Mouse (Mus musculus) megakaryocyte-erythroid progenitor cell, adult 5-6 weeks (primary cell): Measurements from ENCODE around the gene Armh3. TPM values are rescaled to one million over a fixed set of nuclear protein-coding genes. Genes with fewer than 3 reads are reported as not detected.

ENCODE experiments used
- ATAC-seq: replicated peaks from 2 replicates; pipeline ENCODE4 v1.8.0; 2016; ENCODE audit warnings: mild to moderate bottlenecking, inconsistent platforms; ENCODE audit not compliant: severe bottlenecking, poor library complexity, low FRiP score, low TSS enrichment
- total RNA-seq, 2 experiments: library from RNA; stranded (forward) in 1 of 2; stranded (reverse) in 1 of 2; fragments of 200-1000, 215-1000 nt in 1 of 2; fragments of >200 nt in 1 of 2; fragmentation: Nextera tagmentation in 1 of 2; gene quantifications; 2 replicates each; pipeline ENCODE4 v1.2.3; 2014 to 2017

Gene Armh3
- total RNA-seq, 2 experiments from 2014 or later, result 4.6 to 5.6 TPM

DNA sequence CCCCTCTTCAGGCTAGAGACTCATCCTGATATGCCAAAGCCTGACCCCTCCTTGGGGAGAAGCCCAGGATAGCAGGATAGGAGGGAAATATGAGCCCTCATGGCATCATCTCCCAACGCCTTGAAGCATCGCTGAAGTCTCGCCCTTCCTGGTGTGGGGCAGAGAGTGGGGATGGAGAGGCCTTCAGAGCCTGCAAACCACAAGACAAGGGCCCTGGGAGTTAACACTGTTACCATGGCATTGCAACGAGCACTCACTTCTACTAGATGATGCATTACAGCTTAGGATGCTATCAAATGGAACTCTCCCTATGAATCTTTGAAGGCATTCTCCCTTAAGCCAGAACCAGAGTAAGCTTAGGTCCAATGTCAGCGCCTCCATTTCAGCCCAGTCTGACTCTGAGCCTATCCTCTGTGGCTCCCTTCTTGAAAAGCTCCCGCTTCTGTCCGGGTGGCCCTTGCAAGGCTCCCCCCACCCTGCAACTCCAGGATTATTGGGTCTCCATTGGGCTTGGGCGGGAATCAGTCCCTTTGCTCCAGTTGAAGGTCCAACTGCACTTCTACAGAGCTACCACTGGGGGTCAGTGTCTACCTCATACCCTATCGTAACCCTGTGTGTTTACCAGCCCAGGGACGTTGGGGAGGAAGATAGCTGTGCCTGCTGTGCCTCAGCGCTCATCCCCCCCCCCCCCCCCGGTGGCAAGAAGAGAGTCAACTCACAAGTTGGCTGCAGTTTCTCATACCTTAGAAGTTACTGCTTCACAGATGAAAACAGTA lies 193.5 kb downstream of the Armh3 start:
- peak; percentile 81 for ATAC-seq

DNA sequence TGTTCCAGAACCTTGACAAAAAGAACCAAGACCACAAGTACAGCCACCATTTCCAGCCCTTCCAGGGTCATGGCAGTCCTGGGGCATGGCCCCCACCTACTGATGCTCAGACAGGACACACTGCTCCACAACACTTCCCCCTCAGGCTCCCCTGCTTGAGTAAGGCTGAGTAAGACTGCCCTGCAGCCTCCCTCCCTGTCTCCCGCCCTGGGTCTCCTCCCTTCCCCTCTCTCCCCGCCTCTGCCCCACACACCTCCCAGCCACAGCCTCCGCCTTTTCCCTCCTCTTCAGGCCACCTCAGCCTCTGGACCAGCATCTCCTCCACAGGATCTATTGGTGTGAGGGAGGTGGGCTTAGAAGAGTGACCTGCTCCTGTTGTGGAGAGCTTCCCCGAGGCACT lies 194.9 kb downstream of the Armh3 start:
- ATAC-seq, result 0 out of 2 replicates have a peak, but pooled peaks have one; percentile 13

DNA sequence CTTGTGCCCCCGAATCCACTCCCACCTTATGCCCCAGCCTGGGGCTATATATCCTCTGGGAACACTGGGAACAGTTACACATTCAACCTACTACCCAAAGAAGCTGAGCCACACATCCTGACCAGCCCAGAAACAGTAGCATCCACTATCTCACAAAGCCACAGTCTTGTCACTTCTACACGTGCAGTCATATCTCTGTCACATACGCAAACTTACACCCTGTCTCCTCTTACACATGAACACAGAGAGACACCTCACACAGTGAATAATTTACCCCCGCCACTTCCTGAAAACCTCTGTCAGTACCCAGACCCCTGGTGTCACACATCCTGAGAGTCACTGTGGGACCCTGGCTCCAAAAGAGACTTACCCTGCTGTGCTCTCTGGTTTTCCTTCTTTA lies 195.6 kb downstream of the Armh3 start:
- ATAC-seq, result peak; percentile 80

DNA sequence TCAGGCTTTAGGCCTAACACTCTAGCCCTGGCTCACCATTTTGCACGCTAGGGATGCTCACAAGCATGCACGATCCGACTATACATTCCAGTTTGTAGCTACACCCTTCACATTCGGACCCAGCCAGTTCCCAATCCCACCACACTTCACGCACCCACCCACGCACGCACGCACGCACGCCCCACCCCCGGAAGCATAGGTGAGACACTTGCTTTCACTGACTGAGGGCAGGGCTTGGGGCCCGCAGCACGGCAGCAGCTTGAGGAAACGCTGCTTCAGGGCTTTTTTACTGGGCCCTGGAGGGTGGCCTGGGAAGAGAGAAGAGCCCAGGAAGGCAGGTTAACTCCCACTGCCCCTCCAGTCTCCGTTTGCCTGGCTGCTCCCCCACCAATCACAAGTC lies 201.4 kb downstream of the Armh3 start:
- ATAC-seq, result no peak

DNA sequence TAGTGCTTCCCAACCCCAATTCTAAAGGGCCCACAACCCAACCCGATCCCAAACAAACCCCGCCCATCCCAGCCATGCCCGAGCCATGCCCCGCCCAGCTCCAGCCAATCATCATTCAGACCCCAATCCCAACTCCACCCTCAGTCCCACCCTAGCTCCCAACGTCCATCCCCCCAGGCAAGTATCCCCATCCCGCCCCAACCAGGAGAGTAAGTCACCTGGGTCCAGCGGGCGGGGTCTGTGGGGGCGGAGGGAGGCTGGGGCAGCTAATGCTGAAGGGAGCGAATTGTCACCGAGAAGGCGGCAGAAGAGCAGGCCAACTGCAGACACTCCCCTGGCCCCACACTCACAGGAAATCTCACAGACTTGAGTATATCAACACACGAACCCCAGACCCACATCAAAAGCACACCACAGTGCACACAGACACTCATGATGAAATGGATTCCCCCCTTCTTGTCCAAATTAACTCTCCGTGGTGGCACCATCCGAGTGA lies 202.2 kb downstream of the Armh3 start:
- ATAC-seq, result no peak

DNA sequence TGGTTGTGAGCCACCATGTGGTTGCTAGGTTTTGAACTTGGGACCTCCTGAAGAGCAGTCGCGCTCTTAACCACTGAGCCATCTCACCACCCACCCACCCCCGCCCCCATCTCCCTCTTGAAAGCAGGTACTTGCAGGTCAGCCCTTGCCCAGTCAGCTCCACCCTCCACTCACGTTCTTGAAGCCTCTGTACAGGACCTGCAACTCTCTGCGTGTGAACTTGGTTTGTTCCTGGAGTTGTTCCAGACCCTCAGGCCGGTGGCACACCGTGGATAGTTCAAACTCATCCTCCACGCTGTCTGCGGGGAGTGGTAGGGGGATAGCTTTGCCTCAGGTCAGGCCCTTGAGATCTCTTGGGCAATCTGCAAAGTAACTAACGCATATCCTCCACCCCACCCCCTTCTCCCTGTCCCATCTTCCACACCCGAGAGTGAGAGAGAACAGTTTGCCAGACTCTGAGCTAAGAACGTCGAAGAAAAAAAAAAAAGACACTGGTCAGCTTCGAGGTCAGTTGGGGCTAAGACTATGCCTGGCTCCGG lies 202.8 kb downstream of the Armh3 start:
- no peak for ATAC-seq

DNA sequence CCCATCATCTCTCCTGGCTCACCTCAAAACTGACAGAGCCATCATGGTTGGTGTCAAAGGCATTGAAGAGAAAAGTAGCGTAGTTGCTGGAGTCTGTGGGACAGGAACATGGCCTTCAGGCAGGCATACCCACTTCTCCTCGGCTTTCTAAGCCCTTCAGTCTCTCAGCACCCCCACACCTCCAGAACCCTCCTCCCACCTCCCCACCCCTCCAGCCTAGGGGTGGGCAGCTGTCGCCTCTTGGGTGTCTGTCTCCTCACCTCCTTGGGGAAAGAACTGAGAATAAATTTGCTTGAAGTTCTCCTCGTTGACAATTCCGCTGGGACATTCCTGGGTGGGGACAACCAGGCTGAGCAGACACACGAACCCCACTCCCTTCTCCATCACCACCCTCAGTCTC lies 203.6 kb downstream of the Armh3 start:
- no peak for ATAC-seq

DNA sequence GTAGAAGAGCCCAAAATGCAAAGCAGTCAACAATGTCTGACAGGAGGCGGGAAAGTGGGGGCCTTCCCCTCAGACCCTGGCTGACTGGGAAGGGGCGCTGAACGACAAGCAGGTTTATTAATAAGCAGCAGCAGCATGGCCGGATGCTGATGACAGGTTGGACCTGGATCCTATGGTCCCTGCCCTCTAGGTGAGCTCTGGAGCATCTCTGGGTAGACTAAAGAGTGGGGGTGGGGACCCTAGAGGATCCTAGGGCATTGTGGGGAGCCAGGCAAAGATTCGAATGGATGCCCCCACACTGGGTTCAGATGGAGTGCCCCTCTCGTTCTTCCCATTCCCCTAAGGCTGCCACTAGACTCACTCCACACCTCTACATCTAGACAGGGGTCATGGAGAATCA lies 205.9 kb downstream of the Armh3 start:
- ATAC-seq, result no peak

DNA sequence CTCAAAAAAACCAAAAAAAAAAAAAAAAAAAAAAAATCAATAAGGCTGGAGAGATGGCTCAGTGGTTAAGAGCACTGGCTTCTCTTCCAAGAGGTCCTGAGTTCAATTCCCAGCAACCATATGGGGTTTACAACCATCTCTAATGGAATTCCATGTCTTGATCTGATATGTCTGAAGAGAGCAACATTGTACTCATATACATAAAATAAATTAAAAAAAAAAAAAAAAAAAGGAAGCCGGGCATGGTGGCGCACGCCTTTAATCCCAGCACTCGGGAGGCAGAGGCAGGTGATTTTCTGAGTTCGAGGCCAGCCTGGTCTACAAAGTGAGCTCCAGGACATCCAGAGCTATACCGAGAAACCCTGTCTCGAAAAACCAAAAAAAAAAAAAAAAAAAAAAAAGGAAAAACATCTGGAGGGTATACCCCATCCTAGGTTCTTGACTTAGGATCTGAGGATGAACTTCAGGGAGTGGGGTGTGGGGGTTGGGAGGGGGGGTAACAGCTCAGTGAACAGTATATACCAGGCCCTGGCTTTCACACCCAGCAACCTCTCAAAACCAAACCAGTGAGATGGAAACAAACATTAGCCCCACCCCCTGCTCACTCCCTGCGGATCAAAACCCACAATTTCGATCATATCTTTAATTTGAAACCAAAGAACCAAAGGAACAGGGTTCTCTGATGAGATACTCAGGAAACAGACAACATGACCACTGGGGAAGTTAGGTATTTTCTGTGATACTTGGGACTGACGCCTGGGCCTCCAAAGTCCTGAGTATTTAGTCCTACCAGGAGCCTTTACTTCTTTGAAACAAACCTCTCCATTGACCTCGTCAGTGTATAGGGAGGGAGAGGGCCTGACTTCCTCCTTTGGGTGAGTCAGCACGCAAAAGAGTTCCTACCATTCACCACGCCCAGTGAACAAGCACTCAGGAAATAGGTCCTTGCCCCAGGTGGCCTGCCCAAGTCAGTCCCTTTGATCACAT lies 208.1 kb downstream of the Armh3 start:
- ATAC-seq, result peak; percentile 73

DNA sequence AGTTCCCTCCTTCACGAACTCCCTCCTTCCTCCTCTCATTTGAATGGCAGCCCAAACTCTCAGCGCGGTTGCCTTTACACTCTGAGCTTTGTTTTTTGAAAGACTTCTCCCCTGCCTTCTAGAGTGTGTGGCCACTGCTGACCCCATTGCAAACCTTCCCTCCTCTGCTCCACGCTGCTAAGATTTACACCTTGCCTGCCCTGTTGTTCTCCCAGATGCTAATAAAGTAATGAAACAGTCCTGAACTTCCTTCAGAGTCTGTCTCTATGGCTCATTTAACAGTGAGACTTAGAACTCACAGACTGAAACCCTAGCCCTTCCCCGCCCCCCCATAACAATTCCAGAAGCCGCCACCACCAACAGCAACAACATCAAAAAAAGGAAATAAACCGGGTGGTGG lies 208.9 kb downstream of the Armh3 start:
- no peak for ATAC-seq

DNA sequence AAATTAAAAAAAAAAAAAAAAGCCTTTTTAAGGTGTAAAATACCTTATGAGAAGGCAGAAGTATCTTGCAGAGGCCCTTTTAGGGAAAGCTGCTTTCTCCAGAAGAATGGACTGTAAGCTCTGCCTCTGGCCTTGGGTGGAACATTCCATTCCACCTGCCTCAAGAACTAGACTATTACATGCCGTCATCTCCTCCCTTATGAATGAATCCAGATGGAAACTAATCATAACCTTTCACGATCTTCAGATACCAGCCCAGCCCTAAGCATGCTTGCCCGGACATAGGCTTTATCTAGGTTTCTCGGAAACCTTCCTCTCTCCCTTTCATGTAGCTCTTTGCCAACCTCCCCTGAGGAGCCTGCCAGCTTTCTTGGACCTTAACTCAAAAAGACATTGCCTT lies 210.0 kb downstream of the Armh3 start:
- ATAC-seq, result no peak

DNA sequence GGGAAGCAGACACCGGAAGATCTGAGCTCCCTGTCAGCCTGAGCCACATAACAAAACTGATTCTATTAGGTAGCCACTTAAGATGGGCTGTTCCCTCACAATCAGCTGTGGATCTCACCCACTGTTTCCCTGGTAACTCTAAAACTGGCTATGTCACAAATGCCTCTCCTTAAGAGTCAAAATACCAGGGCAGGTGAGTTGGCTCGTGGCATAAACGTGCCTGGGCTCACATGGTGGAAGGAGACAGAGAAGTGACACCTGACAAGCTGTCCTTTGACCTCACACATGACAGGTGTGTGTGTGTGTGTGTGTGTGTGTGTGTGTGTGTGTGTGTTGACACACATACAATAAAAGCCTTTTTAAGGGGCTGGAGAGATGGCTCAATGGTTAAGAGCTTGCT lies 210.8 kb downstream of the Armh3 start:
- ATAC-seq, result no peak

DNA sequence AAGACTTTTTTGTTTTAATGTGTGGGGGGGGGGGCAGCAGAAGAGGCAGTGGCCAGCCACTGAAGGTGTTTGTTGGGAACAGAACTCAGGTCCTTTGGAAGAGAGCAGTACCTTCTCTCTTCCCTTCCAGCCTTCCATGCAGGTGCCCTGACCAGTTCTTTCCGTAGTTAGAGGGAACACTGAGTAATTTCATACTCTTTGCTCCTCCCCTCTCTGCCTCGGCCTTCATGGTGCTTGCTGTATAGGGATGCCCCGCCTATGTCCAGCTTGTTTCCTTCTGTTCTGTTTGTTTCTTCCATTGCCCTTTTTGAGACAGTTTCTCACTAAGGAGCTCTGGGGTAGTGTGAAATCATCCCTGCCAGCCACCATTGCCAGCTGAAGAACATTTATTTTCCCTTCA lies 212.8 kb downstream of the Armh3 start:
- ATAC-seq, result no peak

DNA sequence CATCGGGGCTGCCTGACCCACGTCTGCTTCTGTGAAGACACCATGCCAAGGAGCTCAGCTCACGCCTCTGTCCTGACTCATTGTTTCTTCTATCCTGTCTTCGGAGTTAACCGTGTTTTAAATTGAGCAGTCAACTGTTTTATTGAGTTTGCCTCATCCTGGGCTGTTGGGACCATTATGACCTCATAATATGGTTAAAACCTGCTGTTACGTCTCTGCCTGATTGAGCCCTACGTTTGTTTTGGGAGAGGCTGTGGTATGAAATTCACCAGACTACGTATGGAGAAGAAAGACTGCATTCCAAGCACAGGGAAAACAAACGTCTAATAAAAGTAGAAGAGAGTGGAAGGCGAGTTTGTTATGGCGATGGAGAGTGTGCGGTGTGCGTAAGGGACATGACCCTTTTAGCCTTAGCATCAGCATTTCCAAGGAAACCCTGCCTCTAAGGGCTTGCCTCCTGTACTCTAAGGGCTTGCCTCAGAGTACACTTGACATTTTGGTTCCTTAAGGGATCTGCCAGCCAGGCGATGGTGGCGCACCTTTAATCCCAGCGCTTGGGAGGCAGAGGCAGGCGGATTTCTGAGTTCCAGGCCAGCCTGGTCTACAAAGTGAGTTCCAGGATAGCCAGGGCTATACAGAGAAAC lies 214.2 kb downstream of the Armh3 start:
- ATAC-seq, result peak; percentile 8; the same call in 1 of the 2 replicates

DNA sequence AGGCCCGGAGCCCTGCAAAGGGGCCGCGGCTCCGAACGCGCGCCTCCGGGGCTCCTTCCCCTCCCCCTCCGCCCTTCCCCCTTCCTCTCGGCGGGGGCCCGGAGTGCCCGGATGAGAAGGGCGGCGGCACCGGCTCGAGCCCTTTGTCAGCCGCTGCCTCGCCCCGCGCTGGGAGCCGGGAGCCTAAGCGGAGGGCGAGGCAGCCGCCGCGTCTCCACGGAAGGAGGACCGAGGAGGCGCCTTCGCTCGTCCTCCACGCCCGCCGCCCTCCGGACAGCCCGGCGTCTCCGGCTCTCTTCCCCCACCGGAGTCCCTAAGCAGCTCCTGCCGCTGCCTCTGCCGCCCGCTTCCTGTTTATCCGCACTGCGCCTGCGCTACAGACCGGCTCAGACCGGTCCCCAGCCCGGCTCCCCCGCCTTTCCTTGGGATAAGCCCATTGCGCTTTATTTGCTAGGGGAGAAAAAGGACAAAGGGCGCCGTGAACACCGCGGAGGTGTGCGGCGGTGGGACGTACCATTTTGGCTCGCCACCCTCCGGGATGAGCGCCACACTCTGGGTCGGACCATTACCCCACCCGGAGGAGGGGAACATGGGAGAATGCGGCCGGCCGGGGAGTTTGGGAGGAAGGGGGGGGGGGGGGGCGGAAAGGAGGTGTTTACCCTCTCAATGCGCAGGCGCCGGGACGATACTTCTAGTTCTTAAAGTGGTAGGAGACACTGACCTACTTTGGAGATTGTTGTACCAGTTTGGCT lies 214.9 kb downstream of the Armh3 start, which contains the start of gene Mgea5:
Gene Mgea5, minus strand, starts transcription at position 657 of the 752 bp plus-strand sequence.
- ATAC-seq, result peak; percentile 92

DNA sequence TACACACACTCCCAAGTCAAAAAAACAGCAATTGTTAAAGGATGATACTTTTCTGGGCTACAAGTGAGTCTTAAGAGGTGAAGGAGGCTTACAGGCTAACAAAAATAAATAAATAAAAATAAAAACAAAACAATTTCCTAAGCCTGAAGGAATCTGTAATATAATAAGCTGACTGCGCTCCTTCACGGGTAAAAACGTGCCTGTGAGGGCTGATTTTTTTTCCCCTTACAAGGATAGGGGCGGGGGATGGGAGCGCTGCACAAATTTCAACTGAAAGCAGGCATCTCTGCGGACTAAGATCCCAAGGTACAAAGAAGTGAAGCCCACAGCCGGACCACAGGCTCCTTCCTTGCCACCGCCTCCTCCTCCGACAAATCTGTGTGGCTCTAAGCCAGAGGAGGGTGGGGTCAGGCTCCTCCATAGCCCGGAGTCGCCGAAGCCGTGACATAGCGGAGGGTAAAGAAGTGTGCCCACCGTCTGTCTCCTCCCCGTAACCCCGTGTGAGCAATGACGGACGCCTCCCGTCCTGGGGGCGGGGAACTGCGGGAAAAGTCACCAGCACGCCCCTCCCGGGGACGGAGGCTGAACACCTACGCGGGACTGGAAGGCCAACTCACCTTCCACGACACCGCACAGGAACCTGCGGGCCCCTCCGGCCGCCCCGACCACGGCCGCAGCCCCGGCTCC lies 215.8 kb downstream of the Armh3 start:
- peak; percentile 59 for ATAC-seq

DNA sequence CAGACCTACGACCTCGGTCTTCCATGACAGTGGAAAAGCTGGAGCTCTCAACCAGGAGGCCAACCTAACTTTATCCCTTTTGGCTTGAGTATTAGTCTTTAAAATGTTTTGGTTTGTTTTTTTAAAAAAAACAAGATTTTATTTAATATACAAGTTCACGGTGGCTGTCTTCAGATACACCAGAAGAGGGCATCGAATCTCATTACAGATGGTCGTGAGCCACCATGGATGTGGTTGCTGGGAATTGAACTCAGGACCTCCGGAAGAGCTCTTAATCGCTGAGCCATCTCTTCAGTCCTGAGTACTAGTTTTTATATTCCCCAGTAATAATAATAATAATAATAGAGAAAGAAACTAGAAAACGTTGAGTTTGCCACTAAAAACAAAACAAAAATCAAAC lies 216.6 kb downstream of the Armh3 start:
- ATAC-seq, result no peak

DNA sequence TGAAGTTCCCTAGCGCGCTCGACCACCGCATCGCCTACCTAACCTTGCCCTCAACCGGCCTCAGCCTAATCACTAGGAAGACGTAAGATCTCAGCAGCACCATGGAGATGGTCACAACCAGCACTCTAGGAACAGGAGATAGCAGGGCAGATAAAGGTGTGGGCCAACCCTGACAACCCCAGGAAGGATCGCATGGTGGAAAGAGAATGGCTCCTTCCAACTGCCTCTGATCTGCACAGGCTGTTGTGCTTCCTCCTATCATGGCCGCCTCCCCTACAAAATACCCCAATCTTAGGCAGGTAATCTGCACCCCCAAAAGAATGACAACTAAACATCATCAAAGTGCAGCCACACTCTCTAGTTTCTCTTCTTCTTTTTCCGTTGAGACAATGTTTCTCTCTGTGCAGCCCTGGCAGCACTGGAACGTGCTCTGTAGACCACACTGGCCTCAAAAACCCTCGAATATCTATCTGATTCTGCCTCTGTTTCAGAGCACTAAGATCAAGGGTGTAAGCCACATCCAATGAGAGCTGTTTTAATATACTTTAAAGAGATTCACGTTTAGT lies 217.9 kb downstream of the Armh3 start:
- no peak for ATAC-seq
